Mouse (Mus musculus) adrenal gland (tissue): ENCODE results near the gene Gm47996.

Source experiments
- intact Hi-C: fragments of 180-260 bp; cut with DNase I; formaldehyde crosslinking; loops from one replicate; pipeline ENCODE4 v1.15.1; 2025

Gene Gm47996

GRCm38 (mm10) chr1:151245165-151245564 is 35.2 kb downstream of the Gm47996 start:
- intact Hi-C loops = no loop called here

- intact Hi-C loops = no loop called here
Measured at GRCm38 (mm10) chr1:151245846-151246245, 35.9 kb downstream of the Gm47996 start.

GRCm38 (mm10) chr1:151250109-151250508 is 40.2 kb downstream of the Gm47996 start:
- intact Hi-C loops = no loop called here

DNA sequence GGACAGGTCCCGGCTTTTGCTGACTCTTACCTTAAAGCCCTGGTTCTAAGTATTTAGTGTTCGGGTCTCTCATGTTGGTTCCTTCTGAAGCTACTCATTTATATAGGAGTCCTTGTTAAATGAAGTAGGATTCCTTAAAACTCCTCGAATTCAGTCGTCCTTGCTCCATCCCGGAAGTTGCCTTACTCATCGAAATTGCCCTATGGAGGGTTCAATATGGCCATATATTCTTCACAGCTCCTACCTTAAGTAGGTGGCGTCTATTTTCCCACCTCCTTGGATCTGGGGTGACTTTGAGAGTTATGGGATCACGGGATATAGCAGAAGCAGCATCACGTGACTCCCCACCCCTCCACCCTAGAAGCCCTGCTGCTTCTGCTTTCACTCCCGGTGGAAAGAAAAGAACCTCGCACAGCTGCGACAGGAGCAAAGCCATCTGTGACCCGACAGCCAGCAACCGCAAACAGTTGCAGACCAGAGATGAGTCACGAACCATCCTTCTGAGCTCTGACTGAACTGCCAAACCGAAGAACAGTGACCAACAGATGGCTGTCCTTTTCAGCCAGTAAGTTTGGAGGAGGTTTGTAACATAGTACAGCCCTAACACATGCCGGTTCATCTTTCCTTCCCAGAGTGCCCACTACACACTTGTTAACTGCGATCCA is 40.7 kb downstream of the Gm47996 start:
- intact Hi-C loops = no loop called here

GRCm38 (mm10) chr1:151251194-151252010 is 41.5 kb downstream of the Gm47996 start:
- intact Hi-C loops = no loop called here

- intact Hi-C loops = loop anchor here (5.0 kb wide), 1 partner anchor 87 kb away; the partner anchor contains the start of gene Ivns1abp
Measured at GRCm38 (mm10) chr1:151255422-151255821, 45.5 kb downstream of the Gm47996 start.

GRCm38 (mm10) chr1:151258090-151258954 is 48.4 kb downstream of the Gm47996 start:
- intact Hi-C loops = loop anchor here (5.0 kb wide), 1 partner anchor 84 kb away; the partner anchor contains the start of gene Ivns1abp

DNA sequence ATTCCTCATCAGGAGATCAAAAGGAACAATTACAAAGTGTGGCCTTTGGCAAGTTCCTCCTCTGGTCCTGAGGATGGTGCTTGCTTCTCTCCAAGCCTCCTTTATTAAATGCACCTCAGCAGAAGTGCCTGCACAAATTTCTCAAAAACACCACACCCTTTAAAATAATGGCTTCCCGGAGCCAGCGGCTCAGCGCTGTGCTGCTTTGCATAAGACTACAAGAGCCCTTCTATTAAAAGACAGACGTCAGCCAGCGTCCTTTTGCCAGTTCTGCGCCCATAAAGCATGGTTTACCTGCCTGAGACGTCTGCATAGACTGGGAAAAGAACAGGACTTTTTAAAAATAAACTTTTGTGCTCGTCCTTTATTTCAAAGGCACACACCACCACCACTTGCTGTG is 49.1 kb downstream of the Gm47996 start:
- intact Hi-C loops = loop anchor here (5.0 kb wide), 1 partner anchor 83 kb away; the partner anchor contains the start of gene Ivns1abp
